Comparison of ENCODE assay signal across 24 mouse cellular contexts in the genomic region with DNA sequence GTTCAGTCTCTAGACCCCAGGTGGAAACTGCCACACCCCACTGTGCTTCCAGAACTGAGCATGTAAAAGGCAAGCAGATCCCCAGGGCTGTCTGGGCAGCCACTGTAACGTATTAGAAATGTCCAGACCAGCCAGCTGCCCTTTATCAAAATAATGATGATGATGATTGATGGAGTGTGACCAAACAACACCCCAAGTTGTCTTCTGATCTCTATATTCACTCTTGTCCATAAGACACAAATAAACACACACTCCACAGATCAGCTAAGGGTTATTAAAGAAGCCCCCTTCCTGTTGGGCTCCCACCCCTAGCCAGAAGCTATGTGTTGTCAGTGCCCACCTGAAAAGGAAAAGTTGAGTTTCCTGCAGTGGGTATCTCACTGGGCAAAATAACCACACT.
"Had no signal": no experiment of that assay in that cellular context is flagged by ENCODE, and none has a peak within 500 bp of the region (broad histone marks: within the 10 kb centered on the region; RNA-seq: fewer than 3 reads in every experiment).

No protein-coding gene starts in this region.

- H3K9ac ChIP-seq: forebrain, embryonic 15.5 days; forebrain, postnatal 0 days; heart, embryonic 12.5 days; hindbrain, embryonic 13.5 days; hindbrain, embryonic 15.5 days; intestine, embryonic 15.5 days; kidney, embryonic 15.5 days; limb, embryonic 12.5 days had no signal

- H3K9me3 ChIP-seq: forebrain, embryonic 15.5 days; heart, embryonic 10.5 days; heart, embryonic 12.5 days; hindbrain, embryonic 13.5 days; hindbrain, embryonic 15.5 days; intestine, embryonic 15.5 days; kidney, embryonic 15.5 days had no signal

- H3K4me2 ChIP-seq: forebrain, embryonic 15.5 days; heart, embryonic 12.5 days; hindbrain, embryonic 13.5 days; hindbrain, embryonic 15.5 days; intestine, embryonic 15.5 days; kidney, embryonic 15.5 days; limb, embryonic 12.5 days had no signal

- DNase-seq: forebrain, postnatal 0 days; gastrocnemius, postnatal 14 days; gastrocnemius, postnatal 36 days; heart, adult 18-20 months; heart, postnatal 10 days; heart, postnatal 36 days; kidney, adult 11 months; kidney, adult 2 months; kidney, adult 9 months; kidney, postnatal 14 days; kidney, postnatal 36 days; layer of hippocampus, adult 9-11 months; layer of hippocampus, postnatal 36 days; left cerebral cortex, postnatal 4 days had no signal

- ATAC-seq: forebrain, embryonic 15.5 days; forebrain, postnatal 0 days; hindbrain, postnatal 0 days; intestine, embryonic 15.5 days had no signal

- H3K27me3 ChIP-seq: forebrain, embryonic 15.5 days; heart, embryonic 12.5 days; hindbrain, embryonic 13.5 days; hindbrain, embryonic 15.5 days; intestine, embryonic 15.5 days; kidney, embryonic 15.5 days; limb, embryonic 12.5 days had no signal

- H3K4me3 ChIP-seq: forebrain, embryonic 15.5 days; heart, embryonic 10.5 days; heart, embryonic 12.5 days; hindbrain, embryonic 13.5 days; hindbrain, embryonic 15.5 days; intestine, embryonic 15.5 days; kidney, embryonic 15.5 days; limb, embryonic 12.5 days had no signal

- H3K36me3 ChIP-seq: forebrain, embryonic 15.5 days; heart, embryonic 10.5 days; heart, embryonic 12.5 days; hindbrain, embryonic 13.5 days; hindbrain, embryonic 15.5 days; intestine, embryonic 15.5 days; kidney, embryonic 15.5 days; limb, embryonic 12.5 days had no signal

- H3K4me1 ChIP-seq: forebrain, embryonic 15.5 days; hindbrain, embryonic 15.5 days; intestine, embryonic 15.5 days had no signal

- H3K27ac ChIP-seq: forebrain, embryonic 15.5 days; heart, embryonic 10.5 days; hindbrain, embryonic 13.5 days; hindbrain, embryonic 15.5 days; hindbrain, postnatal 0 days; intestine, embryonic 15.5 days; kidney, embryonic 15.5 days; kidney, postnatal 0 days; limb, embryonic 12.5 days had no signal
